Mouse (Mus musculus) liver, embryonic 16.5 days (tissue): ENCODE results near the gene Dcaf10. TPM values are rescaled to one million over a fixed set of nuclear protein-coding genes. Genes with fewer than 3 reads are reported as not detected.

Source experiments
- ATAC-seq: fragments of 200-750 bp; cut with Nextera tagmentation; 2 replicates; pipeline ENCODE4 v1.8.0; 2017; ENCODE audit warnings: low read depth, mild to moderate bottlenecking, moderate number of reproducible peaks, moderate library complexity
- H3K27ac ChIP-seq: fragments of 300-500 bp; sonication (generic); 2 replicates; pipeline ENCODE4 v1.5.1; 2014; ENCODE audit warnings: mild to moderate bottlenecking, low read length
- H3K27me3 ChIP-seq: fragments of 300-500 bp; sonication (generic); 2 replicates; pipeline ENCODE4 v1.6.1; 2014; ENCODE audit warnings: low read depth, low read length, mixed read lengths; ENCODE audit not compliant: control insufficient read depth, insufficient read depth
- H3K36me3 ChIP-seq: fragments of 300-500 bp; sonication (generic); 2 replicates; pipeline ENCODE4 v1.6.1; 2014; ENCODE audit warnings: mild to moderate bottlenecking; ENCODE audit not compliant: control insufficient read depth, insufficient read depth
- H3K4me1 ChIP-seq: fragments of 300-500 bp; sonication (generic); 2 replicates; pipeline ENCODE4 v1.6.1; 2014; ENCODE audit warnings: low read depth, low read length, mixed read lengths; ENCODE audit not compliant: control insufficient read depth
- H3K4me2 ChIP-seq: fragments of 300-500 bp; sonication (generic); 2 replicates; pipeline ENCODE4 v1.6.1; 2014; ENCODE audit warnings: low read depth, low read length, mixed read lengths
- H3K4me3 ChIP-seq: fragments of 300-500 bp; sonication (generic); 2 replicates; pipeline ENCODE4 v1.5.1; 2014; ENCODE audit warnings: low read depth, mild to moderate bottlenecking, low read length
- H3K9ac ChIP-seq: fragments of 300-500 bp; sonication (generic); 2 replicates; pipeline ENCODE4 v1.6.1; 2014; ENCODE audit warnings: low read depth, low read length
- H3K9me3 ChIP-seq: fragments of 300-500 bp; sonication (generic); replicated peaks from 2 replicates; pipeline ENCODE4 v1.6.1; 2016; ENCODE audit warnings: low read length; ENCODE audit not compliant: control insufficient read depth
- WGBS: fragments of 180-500 bp; shearing (Covaris S2); extraction: QIAGEN DNeasy Blood & Tissue Kit; methylation state at CpG from one replicate; pipeline ENCODE4 v1.1.7; 2014; ENCODE audit not compliant: insufficient replicate concordance; 5-methylcytosine and 5-hydroxymethylcytosine counted together
- polyA plus RNA-seq: library from polyadenylated mRNA; unstranded; fragments of >200 nt; fragmentation: Nextera tagmentation; extraction: Ambion mirVana; gene quantifications from 2 replicates; pipeline ENCODE4 v1.2.1, GENCODE M21; 2015

Gene Dcaf10
- polyA plus RNA-seq, 1 experiment from 2014 or later, result 6.2 TPM

DNA sequence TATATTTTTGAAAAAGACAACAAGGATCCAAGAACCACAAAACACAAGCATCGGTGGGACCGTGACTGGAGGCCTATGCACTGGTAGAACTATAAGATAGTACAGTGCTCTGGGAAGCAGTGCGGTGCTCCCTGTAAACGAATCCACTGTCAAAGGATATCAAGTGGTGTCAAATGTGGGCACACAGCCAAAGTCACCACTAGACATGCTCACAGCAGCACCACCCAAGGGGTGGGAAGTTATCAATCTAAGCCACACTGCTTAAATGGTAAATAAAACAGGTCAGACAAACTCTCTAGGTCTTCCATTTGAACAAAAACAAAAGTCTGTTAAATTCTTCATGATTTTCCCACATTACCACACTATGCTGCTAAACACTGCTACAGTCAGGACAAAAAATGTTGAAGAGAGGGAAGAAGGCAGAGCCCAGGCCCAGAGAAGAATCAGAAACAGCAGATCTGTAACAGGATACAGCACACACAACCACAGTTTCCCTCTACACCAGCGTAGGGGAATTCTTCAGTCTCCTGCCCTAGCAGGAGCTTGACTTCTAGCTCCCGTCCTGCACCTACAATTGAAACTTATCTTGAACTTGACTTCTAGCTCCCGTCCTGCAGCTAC lies 61.1 kb downstream of the Dcaf10 start:
- Histone ChIP-seq H3K27me3 (no peaks in the 10 kb centered on the region), H3K27ac (peak overlapping the region; percentile 96), H3K4me1 (peaks cover 50% of the 10 kb centered on the region), H3K4me2 (peak overlapping the region; percentile 54), H3K36me3 (peaks cover 48% of the 10 kb centered on the region), H3K9ac (peak overlapping the region; percentile 59), H3K4me3 (peak overlapping the region; percentile 40), H3K9me3 (no peaks in the 10 kb centered on the region)
- peak; percentile 89 for ATAC-seq
- 20% methylated on average over 7 of the region's 7 CpGs for WGBS

- peak overlapping the region; percentile 54 for H3K4me2 ChIP-seq
- ATAC-seq, result no peak
Observed at GRCm38 (mm10) chr4:45403499-45403878, 61.6 kb downstream of the Dcaf10 start.

GRCm38 (mm10) chr4:45404086-45404485 lies 62.2 kb downstream of the Dcaf10 start:
- 90% methylated on average over 7 of the region's 7 CpGs for WGBS
- peak overlapping the region; percentile 19; the same call in 1 of the 2 replicates for H3K9ac ChIP-seq
- H3K9me3 ChIP-seq, result no peaks in the 10 kb centered on the region
- H3K27me3 ChIP-seq, result no peaks in the 10 kb centered on the region
- ATAC-seq, result no peak
- H3K4me3 ChIP-seq, result peak overlapping the region; percentile 40
- peaks cover 39% of the 10 kb centered on the region for H3K36me3 ChIP-seq
- H3K4me2 ChIP-seq, result peak overlapping the region; percentile 54
- H3K27ac ChIP-seq, result peak overlapping the region; percentile 96
- H3K4me1 ChIP-seq, result peaks cover 49% of the 10 kb centered on the region

More at GRCm38 (mm10) chr4:45403499-45403878, 61.6 kb downstream of the Dcaf10 start:
- Histone ChIP-seq H3K9me3 (no peaks in the 10 kb centered on the region), H3K27me3 (no peaks in the 10 kb centered on the region), H3K4me3 (peak overlapping the region; percentile 40), H3K36me3 (peaks cover 44% of the 10 kb centered on the region), H3K4me1 (peaks cover 50% of the 10 kb centered on the region), H3K27ac (peak overlapping the region; percentile 96), H3K9ac (peak overlapping the region; percentile 59)
- 25% methylated on average over 7 of the region's 7 CpGs for WGBS

- H3K27ac ChIP-seq, result peak overlapping the region; percentile 71
- no peak for ATAC-seq
Observed at GRCm38 (mm10) chr4:45405315-45405714, 63.4 kb downstream of the Dcaf10 start.

DNA sequence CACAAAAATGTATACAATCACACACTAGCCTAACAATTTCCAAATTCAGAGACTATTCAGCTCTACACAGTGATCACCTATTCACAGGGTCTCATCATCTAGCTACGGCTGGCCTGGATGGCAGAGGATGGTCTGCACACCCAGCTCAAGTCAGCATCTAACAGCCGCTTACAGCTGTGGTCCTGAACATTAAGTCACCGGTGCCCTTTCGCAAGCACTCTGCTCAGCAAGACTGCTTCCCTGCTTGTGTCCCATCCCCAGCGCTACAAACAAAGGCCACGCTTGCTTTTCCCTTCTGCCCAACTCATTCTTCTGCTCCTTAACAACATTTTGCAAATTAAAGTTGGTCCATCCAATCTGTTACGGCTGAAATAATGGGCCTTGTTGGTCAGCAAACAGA lies 64.5 kb downstream of the Dcaf10 start:
- Histone ChIP-seq H3K27me3 (peaks cover 7% of the 10 kb centered on the region; the same call in 1 of the 2 replicates), H3K4me2 (peak overlapping the region; percentile 98), H3K36me3 (peaks cover 20% of the 10 kb centered on the region), H3K9ac (peak overlapping the region; percentile 99), H3K4me1 (peaks cover 58% of the 10 kb centered on the region), H3K27ac (peak overlapping the region; percentile 97), H3K4me3 (peak overlapping the region; percentile 85), H3K9me3 (no peaks in the 10 kb centered on the region)
- no peak for ATAC-seq
- WGBS, result 74% methylated on average over 7 of the region's 7 CpGs

More at GRCm38 (mm10) chr4:45405315-45405714, 63.4 kb downstream of the Dcaf10 start:
- Histone ChIP-seq H3K36me3 (peaks cover 28% of the 10 kb centered on the region), H3K4me2 (peak overlapping the region; percentile 44), H3K27me3 (no peaks in the 10 kb centered on the region), H3K9me3 (no peaks in the 10 kb centered on the region), H3K9ac (0 out of 2 replicates have a peak overlapping the region, but pooled peaks have one; percentile 27), H3K4me1 (peaks cover 58% of the 10 kb centered on the region), H3K4me3 (peak overlapping the region; percentile 15)
- WGBS, result 69% methylated on average over 7 of the region's 7 CpGs

DNA sequence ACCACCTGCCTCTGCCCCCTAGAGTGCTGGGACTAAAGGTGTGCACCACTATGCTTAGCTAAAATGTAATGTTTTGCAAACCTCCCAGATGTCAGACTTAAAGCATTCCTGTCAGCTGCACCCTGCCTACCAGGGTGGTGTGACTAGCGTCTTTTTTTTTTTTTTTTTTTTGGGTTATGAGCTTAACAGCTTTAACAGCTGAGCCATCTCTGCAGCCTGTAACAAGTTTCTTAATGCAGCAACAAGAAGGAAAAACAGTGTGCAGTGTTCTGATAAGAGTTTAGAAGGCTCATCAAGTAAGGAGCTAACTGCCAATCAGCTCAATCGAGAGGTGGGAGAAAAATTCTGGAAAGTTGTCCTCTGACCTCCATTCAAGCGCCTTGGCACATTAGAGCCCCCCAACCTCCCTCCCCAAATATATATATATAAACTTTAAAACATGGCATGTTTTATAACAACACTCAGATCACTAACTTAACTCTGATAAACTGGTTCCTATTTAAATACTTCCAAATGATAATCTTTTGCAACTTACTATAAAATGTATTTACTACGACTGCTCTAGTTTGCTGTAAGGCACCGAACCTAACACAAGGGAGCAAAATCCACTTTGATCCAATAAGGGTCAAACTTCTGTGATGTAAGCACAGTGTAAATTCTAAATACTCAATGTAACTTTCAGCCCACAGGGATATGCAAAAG lies 65.3 kb downstream of the Dcaf10 start:
- H3K9me3 ChIP-seq, result no peaks in the 10 kb centered on the region
- peak; percentile 31 for ATAC-seq
- peak overlapping the region; percentile 85 for H3K4me3 ChIP-seq
- peaks cover 55% of the 10 kb centered on the region for H3K4me1 ChIP-seq
- peak overlapping the region; percentile 97 for H3K27ac ChIP-seq
- peaks cover 14% of the 10 kb centered on the region; the same call in 1 of the 2 replicates for H3K27me3 ChIP-seq
- WGBS, result 14% methylated on average over 5 of the region's 5 CpGs
- H3K36me3 ChIP-seq, result peaks cover 15% of the 10 kb centered on the region
- peak overlapping the region; percentile 98 for H3K4me2 ChIP-seq
- H3K9ac ChIP-seq, result peak overlapping the region; percentile 99

- Histone ChIP-seq H3K4me2 (peak overlapping the region; percentile 98), H3K27me3 (peaks cover 18% of the 10 kb centered on the region), H3K27ac (peak overlapping the region; percentile 97), H3K9ac (peak overlapping the region; percentile 99), H3K9me3 (no peaks in the 10 kb centered on the region), H3K4me3 (peak overlapping the region; percentile 85), H3K4me1 (peaks cover 48% of the 10 kb centered on the region), H3K36me3 (peaks cover 13% of the 10 kb centered on the region)
- ATAC-seq, result no peak; the same call in 1 of the 2 replicates
- WGBS, result under 1% methylated on average over 19 of the region's 19 CpGs
Observed at GRCm38 (mm10) chr4:45407703-45408334, 65.9 kb downstream of the Dcaf10 start.

- no peaks in the 10 kb centered on the region for H3K9me3 ChIP-seq
- H3K36me3 ChIP-seq, result peaks cover 8% of the 10 kb centered on the region
- peak within 1 kb of the TSS; percentile 97 for H3K27ac ChIP-seq
- H3K4me1 ChIP-seq, result peaks cover 44% of the 10 kb centered on the region
- under 1% methylated on average over 63 of the region's 67 CpGs for WGBS
- H3K9ac ChIP-seq, result peak within 1 kb of the TSS; percentile 99
- H3K4me2 ChIP-seq, result peak within 1 kb of the TSS; percentile 98
- peak within 1 kb of the TSS; percentile 85 for H3K4me3 ChIP-seq
- ATAC-seq, result peak; percentile 87
- H3K27me3 ChIP-seq, result peaks cover 18% of the 10 kb centered on the region
Observed at GRCm38 (mm10) chr4:45408427-45409132, 66.7 kb downstream of the Dcaf10 start, which contains the start of gene Slc25a51. Gene Slc25a51, minus strand, starts transcription at chr4:45408766.
